Mouse (Mus musculus) myocyte (in vitro differentiated cells): Measurements from ENCODE around the gene Ush1c.

Experiments used
- CEBPB ChIP-seq: IDR thresholded peaks from 2 replicates; pipeline ENCODE4 v1.6.1; 2011; ENCODE audit warnings: mild to moderate bottlenecking, moderate library complexity; ENCODE audit not compliant: poor library complexity, insufficient read depth, severe bottlenecking
- E2F4 ChIP-seq: IDR thresholded peaks from one replicate; pipeline ENCODE4 v1.6.1; 2011; ENCODE audit warnings: mild to moderate bottlenecking, control low read depth, moderate library complexity; ENCODE audit not compliant: insufficient read depth
- MYOD1 ChIP-seq, 3 experiments: IDR thresholded peaks; one replicate each; pipeline ENCODE4 v1.6.1; 2011; ENCODE audit warnings: control low read depth in 2 of 3, low read depth in 2 of 3, mild to moderate bottlenecking in 2 of 3, moderate library complexity in 1 of 3; ENCODE audit not compliant: insufficient read length in 2 of 3, control insufficient read depth in 1 of 3
- MYOG ChIP-seq, 3 experiments: IDR thresholded peaks; one replicate each; pipeline ENCODE4 v1.6.1; 2011; ENCODE audit warnings: control low read depth in 2 of 3, low read depth in 2 of 3, mild to moderate bottlenecking in 2 of 3; ENCODE audit not compliant: insufficient read length in 2 of 3, control insufficient read depth in 1 of 3, insufficient read depth in 1 of 3
- POLR2A ChIP-seq: IDR thresholded peaks from one replicate; pipeline ENCODE4 v1.6.1; 2011; ENCODE audit warnings: low read depth, mild to moderate bottlenecking, control low read depth, moderate library complexity; ENCODE audit not compliant: insufficient read length
- SRF ChIP-seq: IDR thresholded peaks from one replicate; pipeline ENCODE4 v1.6.1; 2011; ENCODE audit warnings: low read depth; ENCODE audit not compliant: control insufficient read depth, insufficient read length
- TCF12 ChIP-seq: IDR thresholded peaks from one replicate; pipeline ENCODE4 v1.6.1; 2011; ENCODE audit warnings: mild to moderate bottlenecking, control low read depth; ENCODE audit not compliant: poor library complexity, insufficient read depth, severe bottlenecking

GRCm38 (mm10) chr7:46246876-46247275 lies 8.6 kb upstream of the Ush1c start:
- TF ChIP-seq E2F4 (no peak), POLR2A (no peak), CEBPB (no peak), MYOD1 (IDR thresholded peaks at IDR 0.05; ENCODE audit: control insufficient read depth in 1 of 3, insufficient read length in 2 of 3, low read depth in 2 of 3) (no peak), SRF (no peak), TCF12 (no peak), MYOG (IDR thresholded peaks at IDR 0.05; ENCODE audit: control insufficient read depth in 1 of 3, insufficient read depth in 1 of 3, insufficient read length in 2 of 3, low read depth in 2 of 3) (no peak)
